Mouse (Mus musculus) thymus, adult 2 months (tissue): ENCODE data around the gene Hist1h3b.

Source experiments
- CTCF ChIP-seq: fragments of 200-500 bp; IDR thresholded peaks from 2 replicates; pipeline ENCODE4 v1.5.1; 2012; ENCODE audit warnings: mild to moderate bottlenecking, control low read depth, low read length, moderate library complexity, borderline replicate concordance; ENCODE audit not compliant: control insufficient read depth, poor library complexity, insufficient read depth; ENCODE audit errors: extremely low read depth
- POLR2A ChIP-seq: fragments of 200-500 bp; IDR thresholded peaks from 2 replicates; pipeline ENCODE4 v1.6.1; 2012; ENCODE audit warnings: mild to moderate bottlenecking, low read length, control low read depth, moderate library complexity; ENCODE audit not compliant: control insufficient read depth, poor library complexity, insufficient read depth; ENCODE audit errors: extremely low read depth

- TF ChIP-seq CTCF (no peak), POLR2A (no peak)
Measured at GRCm38 (mm10) chr13:23732156-23732804, 19.8 kb upstream of the Hist1h3b start.
